ENCODE assay signal across 10 mouse cellular contexts in the genomic region with DNA sequence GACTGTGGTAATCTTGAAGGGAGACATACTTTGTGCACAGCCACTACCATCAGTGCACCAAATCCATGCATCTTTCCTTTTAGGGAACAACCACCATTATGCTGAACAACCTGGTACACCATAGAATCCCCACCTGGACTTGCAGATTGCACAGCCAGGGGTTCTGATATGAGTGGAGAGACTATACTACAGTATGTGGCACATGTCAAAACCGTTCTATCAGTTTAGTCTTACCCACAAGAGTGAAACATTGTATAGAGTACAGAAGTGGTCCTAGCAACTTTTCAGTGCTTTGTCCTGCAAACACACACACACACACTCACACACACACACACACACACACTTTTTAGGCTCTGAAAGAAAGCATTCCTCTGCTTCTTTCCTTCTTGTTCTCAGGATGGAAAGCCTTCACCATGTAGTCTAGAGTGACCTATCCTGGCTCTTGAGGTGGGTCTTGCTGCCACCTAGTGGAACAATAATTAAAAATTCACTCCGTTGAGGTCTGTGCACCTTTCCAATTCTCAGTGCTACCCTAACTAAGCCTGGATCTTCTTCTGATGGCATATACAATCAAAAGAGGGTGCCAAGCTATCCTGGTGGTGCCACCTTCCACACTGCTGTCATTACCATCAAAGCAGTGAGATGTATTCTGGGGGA. TPM values are rescaled to one million over a fixed set of nuclear protein-coding genes. Genes with fewer than 3 reads are reported as not detected.
DNase-seq lines count a peak whose midpoint lies in the region; ATAC-seq lines count a peak whose summit lies in the region.
"Had no signal": no experiment of that assay in that cellular context is flagged by ENCODE, and none has a peak within 500 bp of the region (broad histone marks: within the 10 kb centered on the region; RNA-seq: fewer than 3 reads in every experiment).

No protein-coding gene starts in this region.

- no peak overlapping the region for H3K4me3 ChIP-seq in heart, embryonic 14.5 days (ENCODE audit: control insufficient read depth in 1 of 2, insufficient read depth in 1 of 2, low read depth in 1 of 2, low read length in 2 of 2)
- H3K4me3 ChIP-seq in midbrain, embryonic 16.5 days (ENCODE audit: low read depth, low read length): no peak overlapping the region

- 47% methylated on average over 2 of the region's 2 CpGs for WGBS in heart, embryonic 14.5 days
- 48% methylated on average over 2 of the region's 2 CpGs for WGBS in midbrain, embryonic 16.5 days

- no peak overlapping the region for H3K27ac ChIP-seq in heart, embryonic 14.5 days (replicated peaks in 1 of 2; ENCODE audit: control insufficient read depth in 1 of 2, insufficient read depth in 1 of 2, low read depth in 2 of 2, low read length in 2 of 2)
- no peak overlapping the region for H3K27ac ChIP-seq in midbrain, embryonic 16.5 days (ENCODE audit: low read length)

- peaks cover 0 to 4% of the 10 kb centered on the region in 2 experiments; a peak in 1 of 4 replicates for H3K4me1 ChIP-seq in heart, embryonic 14.5 days (ENCODE audit: control insufficient read depth in 2 of 2, insufficient read depth in 2 of 2, low read length in 2 of 2)
- no peaks in the 10 kb centered on the region for H3K4me1 ChIP-seq in midbrain, embryonic 16.5 days (ENCODE audit: control insufficient read depth, insufficient read depth, low read length)

- H3K36me3 ChIP-seq in heart, embryonic 14.5 days (ENCODE audit: control insufficient read depth, insufficient read depth, low read length): no peaks in the 10 kb centered on the region
- no peaks in the 10 kb centered on the region for H3K36me3 ChIP-seq in midbrain, embryonic 16.5 days (ENCODE audit: control insufficient read depth, insufficient read depth, low read length)

- H3K4me2 ChIP-seq in heart, embryonic 14.5 days (ENCODE audit: low read length): no peak overlapping the region
- no peak overlapping the region for H3K4me2 ChIP-seq in midbrain, embryonic 16.5 days (ENCODE audit: low read length)

- peak; percentile 61; the same call in 1 of the 2 replicates for ATAC-seq in heart, embryonic 14.5 days (ENCODE audit: insufficient number of reproducible peaks, insufficient read depth, low FRiP score, low read depth)
- peak; percentile 92 for ATAC-seq in midbrain, embryonic 16.5 days

- peak; percentile 31 for DNase-seq in adrenal gland, postnatal 10 days
- DNase-seq in adrenal gland, adult 8-10 months: no peak
- peak; percentile 25 for DNase-seq in ovary, postnatal 14 days (ENCODE audit: low spot score)
- no peak for DNase-seq in ovary, postnatal 10 days (ENCODE audit: low spot score)
- DNase-seq in kidney, postnatal 25 days: peak; percentile 50 to 54
- no peak for DNase-seq in urinary bladder, adult 2 months (ENCODE audit: low spot score)

- no peaks in the 10 kb centered on the region for H3K27me3 ChIP-seq in heart, embryonic 14.5 days (ENCODE audit: control insufficient read depth, insufficient read depth, low read length)
- H3K27me3 ChIP-seq in midbrain, embryonic 16.5 days (ENCODE audit: control insufficient read depth, insufficient read depth, low read depth, low read length): no peaks in the 10 kb centered on the region

- no peaks in the 10 kb centered on the region for H3K9me3 ChIP-seq in heart, embryonic 14.5 days (ENCODE audit: control insufficient read depth, low read length)
- no peaks in the 10 kb centered on the region for H3K9me3 ChIP-seq in midbrain, embryonic 16.5 days (replicated peaks; ENCODE audit: control insufficient read depth, low read length, poor library complexity, severe bottlenecking)

- H3K9ac ChIP-seq in heart, embryonic 14.5 days (ENCODE audit: low read length): no peak overlapping the region
- H3K9ac ChIP-seq in midbrain, embryonic 16.5 days (ENCODE audit: low read depth, low read length): no peak overlapping the region

RNA-seq across cellular contexts. Expression of gene Tmem52b, which starts 5.5 kb away (rescaled TPM):
- not detected for total RNA-seq in adrenal gland, postnatal 10 days (2021)
- not detected for total RNA-seq in adrenal gland, adult 8-10 months (2022)
- not detected in 2 replicates for polyA plus RNA-seq in heart, embryonic 14.5 days (2014; fragmentation: Nextera tagmentation; extraction: Ambion mirVana)
- not detected in 2 replicates for polyA plus RNA-seq in midbrain, embryonic 16.5 days (2015; fragmentation: Nextera tagmentation; extraction: Ambion mirVana)
- not detected in 2 replicates for polyA plus RNA-seq in urinary bladder, adult 2 months (2012; rRNA removed)
- polyA plus RNA-seq: frontal cortex, adult 2 months had no signal

RNA-seq across cellular contexts. Expression of gene Olr1, which starts 10.9 kb away (rescaled TPM):
- total RNA-seq in adrenal gland, postnatal 10 days (2021): under 1 TPM in 1 of 2 experiments, not detected in 1; 0.09 TPM
- under 1 TPM in 3 of 4 experiments, not detected in 1; 0.23 to 0.27 (median 0.24) TPM for total RNA-seq in adrenal gland, adult 8-10 months (2022)
- 0.22 and 0.39 TPM in 2 replicates for polyA plus RNA-seq in heart, embryonic 14.5 days (2014; fragmentation: Nextera tagmentation; extraction: Ambion mirVana)
- polyA plus RNA-seq in midbrain, embryonic 16.5 days (2015; fragmentation: Nextera tagmentation; extraction: Ambion mirVana): not detected in 2 replicates
- polyA plus RNA-seq in urinary bladder, adult 2 months (2012; rRNA removed): 0.12 and 0.14 TPM in 2 replicates

RNA-seq across cellular contexts. Expression of gene Gabarapl1, which starts 15.1 kb away (rescaled TPM):
- total RNA-seq in adrenal gland, postnatal 10 days (2021): 100 to 1,000 TPM; 141 to 191 TPM
- 100 to 1,000 TPM; 264 to 374 (median 322) TPM for total RNA-seq in adrenal gland, adult 8-10 months (2022)
- polyA plus RNA-seq in heart, embryonic 14.5 days (2014; fragmentation: Nextera tagmentation; extraction: Ambion mirVana): 12.1 and 16.3 TPM in 2 replicates
- 226 and 237 TPM in 2 replicates for polyA plus RNA-seq in midbrain, embryonic 16.5 days (2015; fragmentation: Nextera tagmentation; extraction: Ambion mirVana)
- 105 and 120 TPM in 2 replicates for polyA plus RNA-seq in urinary bladder, adult 2 months (2012; rRNA removed)

RNA-seq across cellular contexts. Expression of gene Klre1, which starts 59.8 kb away (rescaled TPM):
- total RNA-seq in adrenal gland, postnatal 10 days (2021): not detected
- total RNA-seq in adrenal gland, adult 8-10 months (2022): under 1 TPM in 2 of 4 experiments, not detected in 2; 0.22 to 0.44 TPM
- not detected in 2 replicates for polyA plus RNA-seq in heart, embryonic 14.5 days (2014; fragmentation: Nextera tagmentation; extraction: Ambion mirVana)
- polyA plus RNA-seq in midbrain, embryonic 16.5 days (2015; fragmentation: Nextera tagmentation; extraction: Ambion mirVana): not detected in 2 replicates
- 0.81 and 1.1 TPM in 2 replicates for polyA plus RNA-seq in urinary bladder, adult 2 months (2012; rRNA removed)
- polyA plus RNA-seq: C2C12 had no signal

Comparison
In these comparisons a context has a peak if more than half of its experiments do, and no peak if none do; other contexts are left out.
1. DNase-seq: peak in adrenal gland, postnatal 10 days (single experiment), ovary, postnatal 14 days (single experiment) and kidney, postnatal 25 days (2 of 2); none in adrenal gland, adult 8-10 months (single experiment), ovary, postnatal 10 days (single experiment) and urinary bladder, adult 2 months (single experiment).